In genomic region chr11:31369648-31370286, GRCm38 (mm10) we compare ENCODE assay signal across 8 mouse cellular contexts. TPM values are rescaled to one million over a fixed set of nuclear protein-coding genes. Genes with fewer than 3 reads are reported as not detected.
DNase-seq lines count a peak whose midpoint lies in the region; ATAC-seq and TF ChIP-seq lines count a peak whose summit lies in the region.

Gene Stc2 (minus strand): TSS chr11:31370074.

- WGBS in hindbrain, embryonic 14.5 days = under 1% methylated on average over 51 of the region's 51 CpGs

- H3K9ac ChIP-seq in hindbrain, embryonic 14.5 days = peak within 1 kb of the TSS; percentile 58

- peaks cover 24% of the 10 kb centered on the region for H3K4me1 ChIP-seq in hindbrain, embryonic 14.5 days (replicated peaks; ENCODE audit: control insufficient read depth, insufficient read depth, low read length)

- peak within 1 kb of the TSS; percentile 72 for H3K4me3 ChIP-seq in hindbrain, embryonic 14.5 days (replicated peaks; ENCODE audit: low read length)
- H3K4me3 ChIP-seq in left cerebral cortex, adult 2 months = peak within 1 kb of the TSS; percentile 56

- no peak for TF ChIP-seq POLR2A in brain, embryonic 14.5 days (IDR thresholded peaks at IDR 0.05; ENCODE audit: borderline replicate concordance, extremely low read depth, insufficient read depth, insufficient read length, poor library complexity, severe bottlenecking)

- H3K4me2 ChIP-seq in hindbrain, embryonic 14.5 days (replicated peaks) = peak within 1 kb of the TSS; percentile 100

- peaks cover 43% of the 10 kb centered on the region for H3K27me3 ChIP-seq in hindbrain, embryonic 14.5 days (ENCODE audit: control insufficient read depth, insufficient read depth, low read length)

- H3K9me3 ChIP-seq in hindbrain, embryonic 14.5 days (ENCODE audit: control insufficient read depth, low read length) = no peaks in the 10 kb centered on the region

- H3K27ac ChIP-seq in hindbrain, embryonic 14.5 days = no peak within 1 kb of the TSS
- H3K27ac ChIP-seq in left cerebral cortex, adult 2 months = no peak within 1 kb of the TSS

- peak; percentile 81 for DNase-seq in NIH3T3 (ENCODE audit: low read depth)
- peak; percentile 91 for DNase-seq in brain, embryonic 14.5 days (ENCODE audit: low read depth)
- peak; percentile 82 for DNase-seq in gastrocnemius, adult 18-20 months (ENCODE audit: low spot score)
- peak; percentile 81 for DNase-seq in hindbrain, embryonic 14.5 days (ENCODE audit: low spot score)
- DNase-seq in left cerebral cortex, adult 2 months (ENCODE audit: extremely low spot score in 1 of 2, low spot score in 2 of 2) = peak; percentile 35 to 55
- peak; percentile 56 to 71 for DNase-seq in lung, postnatal 4 days
- DNase-seq in right cerebral cortex, postnatal 36 days (ENCODE audit: low spot score in 2 of 2) = peak; percentile 7 to 20
- no peak for DNase-seq in c-Kit-positive CD71-positive TER-119-positive erythroid progenitor cells, embryonic 14.5 days (ENCODE audit: low spot score)

- ATAC-seq in hindbrain, embryonic 14.5 days (ENCODE audit: low FRiP score) = peak; percentile 87

- no peaks in the 10 kb centered on the region for H3K36me3 ChIP-seq in hindbrain, embryonic 14.5 days (replicated peaks; ENCODE audit: control insufficient read depth, insufficient read depth)

- TF ChIP-seq CTCF in brain, embryonic 14.5 days (IDR thresholded peaks at IDR 0.05; ENCODE audit: borderline replicate concordance, extremely low read depth, insufficient read depth, insufficient read length) = no peak
- TF ChIP-seq CTCF in left cerebral cortex, adult 2 months (IDR thresholded peaks at IDR 0.05) = no peak

- intact Hi-C loops in left cerebral cortex, adult 2 months (cut with DNase I) = loop anchor here (5.0 kb wide), 2 partner anchors 122 to 238 kb away; no protein-coding TSS in a partner anchor

RNA-seq across cellular contexts. Expression of gene Stc2, which starts in this region (rescaled TPM):
- polyA plus RNA-seq in brain, embryonic 14.5 days (2012; rRNA removed) = 1.2 and 1.7 TPM in 2 replicates
- 10 to 100 TPM in 1 of 2 experiments, 1 to 10 TPM in 1; 1.2 to 14.1 TPM for total RNA-seq in gastrocnemius, adult 18-20 months (2021)
- polyA plus RNA-seq in hindbrain, embryonic 14.5 days (2014; fragmentation: Nextera tagmentation; extraction: Ambion mirVana) = 0.57 and 0.59 TPM in 2 replicates
- total RNA-seq in left cerebral cortex, adult 2 months (2021) = 1 to 10 TPM; 1.2 to 2.0 TPM

Comparison
In these comparisons a context has a peak if more than half of its experiments do, and no peak if none do; other contexts are left out.
1. Peak in DNase-seq, ATAC-seq, H3K4me3 ChIP-seq, H3K9ac ChIP-seq and H3K4me2 ChIP-seq in hindbrain, embryonic 14.5 days; RNA of the gene not detected or under 1 TPM.